Mouse (Mus musculus) intestine, embryonic 16.5 days (tissue): ENCODE measurements around the gene Mtrf1. TPM values are rescaled to one million over a fixed set of nuclear protein-coding genes. Genes with fewer than 3 reads are reported as not detected.

Experiments
- polyA plus RNA-seq: library from polyadenylated mRNA; unstranded; fragments of >200 nt; fragmentation: Nextera tagmentation; extraction: Ambion mirVana; gene quantifications from 2 replicates; pipeline ENCODE4 v1.2.1, GENCODE M21; 2015

The Mtrf1 gene
- polyA plus RNA-seq, 1 experiment from 2014 or later: 11.5 TPM

Other genes starting within 250 kb of the Mtrf1 start
- gene Zfp957, start 150.4 kb upstream of the Mtrf1 start, polyA plus RNA-seq: not detected in 2 replicates
- 39.4 and 46.2 TPM in 2 replicates for gene Rgcc, start 96.1 kb upstream of the Mtrf1 start, polyA plus RNA-seq
- gene Naa16, start 7.0 kb upstream of the Mtrf1 start, polyA plus RNA-seq: 29.6 and 33.0 TPM in 2 replicates
- gene Kbtbd7, start 28.7 kb downstream of the Mtrf1 start, polyA plus RNA-seq: 6.2 and 6.7 TPM in 2 replicates
- gene Kbtbd6, start 54.1 kb downstream of the Mtrf1 start, polyA plus RNA-seq: 1.5 and 1.8 TPM in 2 replicates
- 21.9 and 22.2 TPM in 2 replicates for gene Elf1, start 83.4 kb downstream of the Mtrf1 start, polyA plus RNA-seq
- gene Wbp4, start 83.7 kb downstream of the Mtrf1 start, polyA plus RNA-seq: 26.9 and 31.3 TPM in 2 replicates
- gene Sugt1, start 189.9 kb downstream of the Mtrf1 start, polyA plus RNA-seq: 96.1 and 105 TPM in 2 replicates